Mouse (Mus musculus) thymus, adult 2 months (tissue): ENCODE measurements around the gene Cdc34.

ENCODE experiments used
- CTCF ChIP-seq: fragments of 200-500 bp; IDR thresholded peaks from 2 replicates; pipeline ENCODE4 v1.5.1; 2012; ENCODE audit warnings: mild to moderate bottlenecking, control low read depth, low read length, moderate library complexity, borderline replicate concordance; ENCODE audit not compliant: control insufficient read depth, poor library complexity, insufficient read depth; ENCODE audit errors: extremely low read depth
- POLR2A ChIP-seq: fragments of 200-500 bp; IDR thresholded peaks from 2 replicates; pipeline ENCODE4 v1.6.1; 2012; ENCODE audit warnings: mild to moderate bottlenecking, low read length, control low read depth, moderate library complexity; ENCODE audit not compliant: control insufficient read depth, poor library complexity, insufficient read depth; ENCODE audit errors: extremely low read depth

- TF ChIP-seq CTCF = no peak
- no peak for TF ChIP-seq POLR2A
Observed at GRCm38 (mm10) chr10:79645711-79646110, 36.3 kb upstream of the Cdc34 start, which contains the start of gene Odf3l2.
